Mouse (Mus musculus) heart, adult 2 months (tissue): ENCODE data around the gene Atp2b2.

ENCODE experiments used
- CTCF ChIP-seq: fragments of 200-600 bp; IDR thresholded peaks from 2 replicates; pipeline ENCODE4 v1.8.1; 2022; ENCODE audit warnings: antibody characterized with exemption, mild to moderate bottlenecking, moderate library complexity
- EP300 ChIP-seq: fragments of 200-500 bp; IDR thresholded peaks from 2 replicates; pipeline ENCODE4 v1.6.1; 2011; ENCODE audit warnings: low read depth, low read length, control low read depth; ENCODE audit not compliant: insufficient read depth
- POLR2A ChIP-seq: fragments of 200-500 bp; IDR thresholded peaks from 2 replicates; pipeline ENCODE4 v1.6.1; 2011; ENCODE audit warnings: mild to moderate bottlenecking, low read depth, low read length, control low read depth; ENCODE audit not compliant: insufficient read depth

DNA sequence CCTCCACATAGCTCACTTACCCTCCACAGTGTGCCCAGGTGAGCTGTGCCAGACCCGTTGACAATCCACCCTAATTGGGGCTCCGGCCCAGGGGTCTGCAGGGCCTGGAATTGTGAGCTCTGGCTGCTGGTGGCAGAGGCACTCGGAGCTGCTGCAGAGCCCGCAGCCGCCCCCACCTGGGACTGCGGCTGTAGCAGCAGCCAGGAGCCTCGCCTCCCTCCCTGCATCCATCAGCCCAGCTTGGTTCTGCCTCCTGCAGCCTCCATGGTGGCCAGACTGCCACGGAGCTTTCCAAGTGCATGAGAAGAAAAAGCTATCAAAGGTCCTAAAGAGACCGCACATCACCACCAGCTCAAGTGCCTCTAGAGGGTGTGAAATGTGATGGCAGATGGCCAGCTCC, 71.9 kb downstream of the Atp2b2 start:
- TF ChIP-seq POLR2A (no peak), EP300 (no peak), CTCF (no peak)
